Mouse (Mus musculus): Measurements from ENCODE around the gene Atf4.

The Atf4 gene

GRCm38 (mm10) chr15:80254847-80255645 lies at the start of gene Atf4:
Gene Atf4 (plus strand): TSS chr15:80255184.
- peak; percentile 95 for DNase-seq

GRCm38 (mm10) chr15:80206057-80206565 lies 48.9 kb upstream of the Atf4 start:
- DNase-seq: no peak

GRCm38 (mm10) chr15:80208446-80208845 lies 46.5 kb upstream of the Atf4 start:
- no peak for DNase-seq

GRCm38 (mm10) chr15:80213688-80214087 lies 41.3 kb upstream of the Atf4 start:
- no peak for DNase-seq

DNA sequence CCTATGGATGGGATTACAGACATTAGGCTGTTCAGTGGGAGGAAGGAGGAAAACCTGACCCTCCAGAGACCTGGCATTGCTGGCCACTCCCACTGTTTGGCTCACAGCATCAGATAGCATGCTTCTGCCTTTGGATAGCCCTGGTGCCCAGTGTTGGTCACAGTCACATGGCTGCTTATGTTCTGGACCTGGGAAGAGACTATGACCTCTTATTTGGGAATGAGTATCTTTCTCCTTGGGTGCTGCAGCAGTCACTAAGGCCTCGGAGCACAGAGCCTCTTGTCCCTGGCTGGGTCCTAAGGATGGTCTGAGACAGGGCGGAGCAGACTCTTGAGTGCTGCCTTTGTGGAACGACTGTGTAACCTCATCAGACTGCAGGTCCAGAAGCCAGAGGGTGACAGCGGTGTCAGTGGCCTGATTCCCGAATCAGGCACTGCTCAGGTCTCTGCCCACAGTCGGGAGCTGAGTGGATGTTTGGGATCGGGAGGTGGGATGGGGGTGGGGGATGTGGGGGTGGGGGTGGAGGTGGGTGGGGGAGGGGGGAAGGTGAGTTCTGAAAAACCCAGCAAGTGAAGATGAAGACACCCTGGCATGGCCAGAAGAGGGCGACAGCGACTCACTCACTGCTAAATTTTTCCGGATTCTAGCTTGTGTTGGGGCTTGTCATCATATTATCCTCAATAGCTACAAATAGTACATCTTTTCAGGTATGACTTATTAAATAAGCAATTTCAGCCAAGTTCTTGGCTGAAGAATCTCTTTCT lies 39.1 kb upstream of the Atf4 start:
- DNase-seq: peak; percentile 80

DNA sequence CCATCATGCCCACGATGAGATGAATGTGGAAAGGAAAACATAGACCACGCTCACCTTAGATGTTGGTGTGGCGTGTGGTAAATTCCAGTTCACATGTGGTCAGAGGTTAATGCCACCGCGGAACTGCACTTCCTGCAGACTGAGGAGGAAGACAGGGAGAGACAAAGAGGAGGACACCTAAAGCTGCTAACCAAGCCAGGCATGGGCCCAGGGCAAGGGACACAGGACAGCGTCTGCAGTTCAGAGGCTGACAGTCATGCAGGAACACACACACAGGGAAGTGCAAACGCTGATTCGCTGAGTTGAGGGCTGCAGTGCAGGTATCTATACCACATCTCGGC lies 38.5 kb upstream of the Atf4 start:
- no peak for DNase-seq

DNA sequence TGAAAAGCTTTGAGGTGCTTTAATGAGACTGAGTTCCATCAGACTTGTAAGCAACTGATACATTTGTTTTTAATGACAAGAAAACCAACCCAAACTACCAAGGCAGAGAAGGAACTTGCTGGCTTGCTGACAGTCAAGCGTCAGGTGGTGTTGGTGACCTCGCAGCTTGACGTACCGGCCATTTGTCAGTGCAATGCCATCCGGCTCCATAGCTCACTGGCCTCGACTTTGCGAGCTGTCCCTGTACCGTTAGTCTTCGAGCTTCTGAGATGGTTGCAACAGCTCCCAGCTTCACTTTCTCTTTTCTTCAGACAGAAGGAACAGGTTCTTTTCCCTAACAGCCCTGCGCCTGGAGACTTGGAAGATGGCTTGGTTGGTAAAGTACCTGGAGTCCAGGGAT lies 37.5 kb upstream of the Atf4 start:
- no peak for DNase-seq

- DNase-seq: peak; percentile 70
These were observed 35.8 kb upstream of the Atf4 start for GRCm38 (mm10) chr15:80219211-80219610.

GRCm38 (mm10) chr15:80219705-80220657 lies 35.0 kb upstream of the Atf4 start:
- no peak for DNase-seq

DNA sequence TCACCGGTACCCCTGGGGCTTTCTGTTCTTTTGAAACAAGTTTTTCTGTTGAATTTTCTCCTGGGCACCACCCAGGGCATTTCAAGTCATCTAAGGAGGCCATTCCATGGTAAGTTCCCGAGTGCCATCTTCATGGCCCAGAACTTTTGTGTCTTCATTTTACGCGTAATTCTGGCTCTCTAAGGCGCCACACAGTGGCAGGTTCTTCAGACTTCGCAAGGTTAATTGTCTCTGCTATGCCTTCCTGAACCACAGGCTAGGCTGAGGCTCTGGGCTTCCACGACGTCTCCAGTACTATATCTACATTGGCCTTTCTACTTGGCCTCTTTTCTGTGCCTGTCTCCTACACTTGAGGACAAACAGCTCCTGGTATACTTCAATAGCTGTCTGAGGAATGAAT lies 34.0 kb upstream of the Atf4 start:
- DNase-seq: no peak

DNA sequence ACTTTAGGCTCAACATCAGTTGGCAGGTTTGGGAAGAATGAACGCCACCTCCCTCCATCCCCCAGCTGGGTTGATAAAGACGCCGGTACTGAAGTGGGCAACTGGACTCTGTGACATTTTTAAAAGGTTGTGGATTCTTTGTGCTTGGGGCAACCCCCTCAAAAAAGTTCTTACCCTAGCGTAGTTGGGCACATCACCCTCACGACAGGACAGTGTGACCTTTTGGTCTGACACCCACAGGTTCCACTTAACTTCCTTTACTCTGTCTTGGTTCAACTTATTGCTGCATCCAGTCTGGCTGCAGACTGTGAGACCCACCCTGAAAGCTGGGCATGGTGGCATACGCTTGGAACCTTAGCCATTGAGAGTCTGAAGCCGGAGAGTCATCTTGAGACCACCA lies 31.2 kb upstream of the Atf4 start:
- DNase-seq: no peak

- DNase-seq: peak; percentile 96
These were observed 29.8 kb upstream of the Atf4 start for GRCm38 (mm10) chr15:80225208-80225607.

GRCm38 (mm10) chr15:80225796-80226195 lies 29.2 kb upstream of the Atf4 start:
- peak; percentile 82 for DNase-seq

DNA sequence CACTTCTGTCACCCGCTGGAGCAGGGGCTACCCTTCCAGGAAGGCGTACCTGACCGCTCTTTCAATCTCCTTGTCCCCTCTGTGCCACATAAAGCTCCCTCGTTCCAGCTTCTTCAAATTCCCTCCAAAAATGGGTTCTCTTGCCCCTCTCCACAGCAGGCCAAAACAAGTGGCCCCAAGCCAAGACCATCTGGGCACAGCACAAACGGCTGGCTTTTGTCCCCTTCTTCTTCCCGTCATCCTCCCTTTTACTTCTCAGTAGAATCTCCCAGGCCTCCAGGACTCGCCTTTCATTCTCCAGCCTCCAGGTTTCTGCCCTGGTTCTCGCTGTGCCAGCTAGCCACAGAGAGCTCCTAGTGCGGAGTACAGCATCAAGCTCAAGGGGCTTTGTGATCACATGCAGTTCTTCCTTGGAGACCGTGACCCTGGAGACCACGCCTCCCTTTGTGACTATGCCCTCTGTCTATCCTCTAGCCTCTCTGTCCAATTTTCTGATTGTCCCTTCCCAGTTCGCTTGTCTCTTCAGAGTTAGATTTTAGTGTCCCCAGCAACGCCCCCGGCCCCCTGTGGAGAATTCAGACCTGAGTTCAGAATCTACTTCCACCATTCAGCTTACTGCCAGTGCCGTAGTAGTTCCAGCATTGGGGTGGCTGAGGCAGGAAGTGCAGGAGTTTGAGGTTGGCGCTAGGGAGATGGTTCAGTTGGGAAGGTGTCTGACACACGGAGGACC lies 26.7 kb upstream of the Atf4 start:
- no peak for DNase-seq

- DNase-seq: peak; percentile 6
These were observed 22.7 kb upstream of the Atf4 start for GRCm38 (mm10) chr15:80232331-80232730.

DNA sequence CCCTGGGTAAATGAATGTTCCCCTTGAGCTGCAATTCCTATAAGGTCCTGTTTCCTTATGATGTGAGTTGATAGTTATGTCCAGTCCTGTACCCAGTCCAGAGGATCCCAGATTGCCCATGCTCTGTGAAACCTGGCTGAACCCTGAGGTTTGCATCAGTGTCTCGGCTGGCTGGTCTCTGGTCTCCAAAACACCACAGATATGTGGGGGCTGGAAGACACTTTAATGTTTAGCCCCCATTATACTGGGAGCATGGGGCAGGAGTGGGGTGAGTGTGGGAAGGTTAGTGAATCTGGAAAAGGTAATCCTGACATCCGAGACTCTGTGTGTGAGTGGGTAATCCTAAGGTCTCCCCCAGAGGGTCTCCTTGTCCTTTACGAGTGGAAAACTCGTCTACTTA lies 21.9 kb upstream of the Atf4 start:
- peak; percentile 9 for DNase-seq

GRCm38 (mm10) chr15:80233733-80234509 lies 21.1 kb upstream of the Atf4 start, which contains the start of gene Mief1:
Gene Mief1 (plus strand): TSS chr15:80234018.
- peak; percentile 99 for DNase-seq

- no peak for DNase-seq
These were observed 19.4 kb upstream of the Atf4 start, which contains the start of gene AC140267.1 for GRCm38 (mm10) chr15:80235535-80235934. Gene AC140267.1 (plus strand): TSS chr15:80235835.

DNA sequence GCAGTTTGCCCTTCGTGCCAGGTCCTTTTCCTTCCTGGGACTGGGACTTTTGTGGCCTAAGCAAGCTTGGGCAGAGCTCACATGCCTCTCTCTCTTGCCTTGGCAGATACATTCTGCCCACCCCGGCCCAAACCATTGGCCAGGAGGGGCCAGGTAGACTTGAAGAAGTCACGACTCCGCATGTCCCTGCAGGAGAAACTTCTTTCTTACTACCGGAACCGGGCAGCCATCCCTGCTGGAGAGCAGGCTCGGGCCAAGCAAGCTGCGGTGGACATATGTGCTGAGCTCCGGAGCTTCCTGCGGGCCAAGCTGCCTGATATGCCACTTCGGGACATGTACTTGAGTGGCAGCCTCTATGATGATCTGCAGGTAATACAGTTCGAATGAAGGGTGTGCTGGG lies 6.8 kb upstream of the Atf4 start:
- DNase-seq: no peak

DNA sequence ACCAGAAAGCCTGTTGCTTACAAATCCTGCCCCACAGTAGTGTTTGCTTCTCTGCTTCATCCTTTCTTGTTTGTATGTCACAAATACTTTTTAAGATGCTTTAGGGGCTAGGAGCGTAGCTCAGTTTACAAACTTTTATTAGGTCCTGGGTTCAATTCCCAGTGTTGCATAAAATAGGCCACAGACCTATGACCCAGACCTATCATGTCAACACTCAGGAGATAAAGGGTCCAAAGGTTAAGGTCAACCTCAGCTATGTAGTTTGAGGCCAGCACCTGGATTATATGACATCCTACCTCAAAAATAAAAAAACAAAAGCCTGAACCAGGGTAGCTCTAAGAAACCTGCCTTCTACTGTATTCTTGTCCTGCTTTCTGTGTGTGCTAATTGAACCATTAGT lies 6.4 kb upstream of the Atf4 start:
- DNase-seq: no peak

DNA sequence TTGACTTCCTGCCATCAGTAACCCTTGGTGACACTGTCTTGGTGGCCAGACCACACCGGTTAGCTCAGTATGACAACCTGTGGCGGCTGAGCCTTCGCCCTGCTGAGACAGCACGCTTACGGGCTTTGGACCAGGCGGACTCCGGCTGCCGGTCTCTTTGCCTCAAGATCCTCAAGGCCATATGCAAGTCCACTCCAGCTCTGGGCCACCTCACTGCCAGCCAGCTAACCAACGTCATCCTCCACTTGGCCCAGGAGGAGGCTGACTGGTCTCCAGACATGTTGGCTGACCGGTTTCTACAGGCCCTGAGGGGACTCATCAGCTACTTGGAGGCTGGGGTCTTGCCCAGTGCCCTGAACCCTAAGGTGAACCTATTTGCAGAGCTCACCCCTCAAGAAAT lies 5.3 kb upstream of the Atf4 start:
- no peak for DNase-seq
